Comparison of ENCODE assay signal across 25 mouse cellular contexts in the genomic region with DNA sequence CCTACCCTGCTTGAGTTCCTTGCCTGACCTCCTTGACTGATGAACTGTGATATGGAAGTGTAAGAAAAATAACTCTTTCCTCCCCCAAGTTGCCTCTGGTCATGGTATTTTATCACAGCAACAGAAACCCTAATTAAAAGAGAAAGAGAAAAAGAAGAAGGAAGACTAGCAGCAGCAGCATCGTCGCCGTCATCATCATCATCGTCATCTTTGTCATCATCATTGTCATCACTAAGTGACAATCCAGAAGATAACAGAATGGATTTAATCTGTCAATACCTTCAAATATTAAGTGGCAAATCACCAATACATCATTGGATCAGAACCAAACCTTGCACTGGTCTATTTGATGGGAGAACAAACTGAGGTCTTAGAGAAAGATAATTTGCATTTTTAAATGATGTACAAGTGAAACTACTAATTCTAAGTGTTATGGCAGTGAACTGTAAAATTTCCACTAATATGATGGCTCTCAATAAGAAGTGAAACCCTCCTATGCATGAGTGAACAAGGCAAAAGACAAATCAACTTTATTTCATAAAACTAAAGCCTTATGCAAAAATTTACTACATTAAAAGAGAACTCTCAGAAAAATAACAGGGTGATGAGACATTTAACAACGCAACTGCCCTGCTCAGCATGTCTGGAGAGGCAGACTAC.
"Had no signal": no experiment of that assay in that cellular context is flagged by ENCODE, and none has a peak within 500 bp of the region (broad histone marks: within the 10 kb centered on the region; RNA-seq: fewer than 3 reads in every experiment).

No protein-coding gene starts in this region.

- H3K4me1 ChIP-seq: hindbrain, embryonic 13.5 days; intestine, embryonic 15.5 days; limb, embryonic 10.5 days; limb, embryonic 12.5 days had no signal

- H3K27me3 ChIP-seq: heart, embryonic 13.5 days; heart, embryonic 15.5 days; hindbrain, embryonic 13.5 days; intestine, embryonic 15.5 days; limb, embryonic 12.5 days; liver, embryonic 13.5 days had no signal

- H3K4me2 ChIP-seq: heart, embryonic 11.5 days; heart, embryonic 13.5 days; heart, embryonic 15.5 days; hindbrain, embryonic 13.5 days; intestine, embryonic 15.5 days; limb, embryonic 12.5 days; liver, embryonic 11.5 days; liver, embryonic 13.5 days had no signal

- H3K9ac ChIP-seq: heart, embryonic 13.5 days; heart, embryonic 15.5 days; hindbrain, embryonic 13.5 days; intestine, embryonic 15.5 days; limb, embryonic 12.5 days; liver, embryonic 13.5 days had no signal

- H3K4me3 ChIP-seq: gastrocnemius, adult 2 months; heart, adult 2 months; heart, embryonic 13.5 days; heart, embryonic 15.5 days; hindbrain, embryonic 13.5 days; intestine, embryonic 15.5 days; layer of hippocampus, adult 2 months; left cerebral cortex, adult 2 months; limb, embryonic 10.5 days; limb, embryonic 12.5 days; liver, embryonic 13.5 days had no signal

- H3K36me3 ChIP-seq: hindbrain, embryonic 13.5 days; intestine, embryonic 15.5 days; limb, embryonic 10.5 days; limb, embryonic 12.5 days; liver, embryonic 13.5 days had no signal

- H3K9me3 ChIP-seq: heart, embryonic 13.5 days; heart, embryonic 15.5 days; hindbrain, embryonic 13.5 days; intestine, embryonic 15.5 days; limb, embryonic 10.5 days; limb, embryonic 12.5 days; liver, embryonic 13.5 days had no signal

- ATAC-seq: hindbrain, embryonic 16.5 days; inflammation-experienced regulatory T-cells, adult 6 months; intestine, embryonic 15.5 days; intestine, postnatal 0 days had no signal

- DNase-seq: gastrocnemius, adult 2 months; gastrocnemius, postnatal 10 days; gastrocnemius, postnatal 25 days; heart, adult 2 months; heart, postnatal 4 days; kidney, adult 18-20 months; kidney, adult 8-10 months; kidney, postnatal 10 days; kidney, postnatal 25 days; kidney, postnatal 4 days; liver; liver, embryonic 13.5 days had no signal

- H3K27ac ChIP-seq: gastrocnemius, adult 2 months; heart, adult 2 months; heart, embryonic 13.5 days; heart, embryonic 15.5 days; hindbrain, embryonic 13.5 days; intestine, embryonic 15.5 days; layer of hippocampus, adult 2 months; left cerebral cortex, adult 2 months; limb, embryonic 10.5 days; limb, embryonic 12.5 days; liver, embryonic 13.5 days had no signal
